Mouse (Mus musculus) liver, embryonic 11.5 days (tissue): Measurements from ENCODE around the gene Eya2. TPM values are rescaled to one million over a fixed set of nuclear protein-coding genes. Genes with fewer than 3 reads are reported as not detected.
A peak's percentile ranks its signal among the peaks of the same experiment; 100 is the strongest.

Experiments used
- ATAC-seq: fragments of 200-750 bp; cut with Nextera tagmentation; replicated peaks from 2 replicates; pipeline ENCODE4 v1.8.0; 2017; ENCODE audit warnings: moderate number of reproducible peaks, mild to moderate bottlenecking, moderate TSS enrichment, moderate library complexity; ENCODE audit not compliant: low FRiP score
- DNase-seq: peaks from one replicate; pipeline ENCODE4 v3.0.0-alpha.2; 2017; ENCODE audit warnings: low spot score
- H3K27ac ChIP-seq: fragments of 300-500 bp; sonication (generic); 2 replicates; pipeline ENCODE4 v1.5.1; 2014; ENCODE audit warnings: mild to moderate bottlenecking, low read depth, low read length, control low read depth
- H3K27me3 ChIP-seq: fragments of 300-500 bp; sonication (generic); replicated peaks from 2 replicates; pipeline ENCODE4 v1.6.1; 2014; ENCODE audit warnings: low read length, mixed read lengths; ENCODE audit not compliant: control insufficient read depth, insufficient read depth
- H3K36me3 ChIP-seq: fragments of 300-500 bp; sonication (generic); 2 replicates; pipeline ENCODE4 v1.6.1; 2014; ENCODE audit warnings: mild to moderate bottlenecking, low read length, moderate library complexity, mixed read lengths; ENCODE audit not compliant: control insufficient read depth, insufficient read depth
- H3K4me1 ChIP-seq: fragments of 300-500 bp; sonication (generic); replicated peaks from 2 replicates; pipeline ENCODE4 v1.6.1; 2014; ENCODE audit warnings: low read length, mixed read lengths; ENCODE audit not compliant: control insufficient read depth, insufficient read depth
- H3K4me2 ChIP-seq: fragments of 300-500 bp; sonication (generic); 2 replicates; pipeline ENCODE4 v1.6.1; 2014; ENCODE audit warnings: mild to moderate bottlenecking, control low read depth, moderate library complexity
- H3K4me3 ChIP-seq: fragments of 300-500 bp; sonication (generic); 2 replicates; pipeline ENCODE4 v1.5.1; 2014; ENCODE audit warnings: low read depth, low read length, control low read depth
- H3K9ac ChIP-seq: fragments of 300-500 bp; sonication (generic); 2 replicates; pipeline ENCODE4 v1.6.1; 2014; ENCODE audit warnings: low read depth, low read length, control low read depth
- H3K9me3 ChIP-seq: fragments of 300-500 bp; sonication (generic); 2 replicates; pipeline ENCODE4 v1.6.1; 2016; ENCODE audit warnings: low read length, inconsistent platforms, mixed read lengths; ENCODE audit not compliant: control insufficient read depth
- WGBS: fragments of 180-500 bp; shearing (Covaris S2); extraction: QIAGEN DNeasy Blood & Tissue Kit; methylation state at CpG from one replicate; pipeline ENCODE4 v1.1.7; 2014; 5-methylcytosine and 5-hydroxymethylcytosine counted together
- polyA plus RNA-seq: library from polyadenylated mRNA; unstranded; fragments of >200 nt; fragmentation: Nextera tagmentation; extraction: Ambion mirVana; gene quantifications from 2 replicates; pipeline ENCODE4 v1.2.1, GENCODE M21; 2014

Eya2 gene
- polyA plus RNA-seq, 1 experiment from 2014 or later, result 1.2 TPM

GRCm38 (mm10) chr2:165626826-165627225 lies 32.0 kb downstream of the Eya2 start:
- DNase-seq (no peak), ATAC-seq (no peak)
- no peaks in the 10 kb centered on the region for H3K36me3 ChIP-seq
- no peak overlapping the region for H3K4me2 ChIP-seq
- no peak overlapping the region for H3K9ac ChIP-seq
- no peaks in the 10 kb centered on the region for H3K27me3 ChIP-seq
- H3K27ac ChIP-seq, result no peak overlapping the region
- WGBS, result 73% methylated on average over 6 of the region's 6 CpGs
- no peaks in the 10 kb centered on the region for H3K9me3 ChIP-seq
- H3K4me3 ChIP-seq, result no peak overlapping the region
- no peaks in the 10 kb centered on the region; the same call in 1 of the 2 replicates for H3K4me1 ChIP-seq

GRCm38 (mm10) chr2:165627974-165628373 lies 33.1 kb downstream of the Eya2 start:
- Histone ChIP-seq H3K4me3 (no peak overlapping the region), H3K4me2 (no peak overlapping the region), H3K9ac (no peak overlapping the region), H3K4me1 (no peaks in the 10 kb centered on the region; the same call in 1 of the 2 replicates), H3K27ac (no peak overlapping the region), H3K9me3 (no peaks in the 10 kb centered on the region), H3K27me3 (no peaks in the 10 kb centered on the region), H3K36me3 (no peaks in the 10 kb centered on the region)
- 57% methylated on average over 6 of the region's 6 CpGs for WGBS
- ATAC-seq, result no peak
- DNase-seq, result no peak

GRCm38 (mm10) chr2:165629900-165630299 lies 35.1 kb downstream of the Eya2 start:
- no peak for ATAC-seq
- 50% methylated on average over 8 of the region's 8 CpGs for WGBS
- Histone ChIP-seq H3K9ac (no peak overlapping the region), H3K4me3 (no peak overlapping the region), H3K27me3 (no peaks in the 10 kb centered on the region), H3K4me2 (no peak overlapping the region), H3K27ac (no peak overlapping the region), H3K36me3 (no peaks in the 10 kb centered on the region), H3K4me1 (no peaks in the 10 kb centered on the region; the same call in 1 of the 2 replicates), H3K9me3 (no peaks in the 10 kb centered on the region)
- no peak for DNase-seq

GRCm38 (mm10) chr2:165633011-165633785 lies 38.4 kb downstream of the Eya2 start:
- no peak overlapping the region for H3K4me2 ChIP-seq
- ATAC-seq (no peak), DNase-seq (no peak)
- H3K27ac ChIP-seq, result no peak overlapping the region
- no peaks in the 10 kb centered on the region for H3K27me3 ChIP-seq
- H3K4me1 ChIP-seq, result no peaks in the 10 kb centered on the region; the same call in 1 of the 2 replicates
- no peaks in the 10 kb centered on the region for H3K36me3 ChIP-seq
- H3K4me3 ChIP-seq, result no peak overlapping the region
- H3K9ac ChIP-seq, result no peak overlapping the region
- H3K9me3 ChIP-seq, result 0 out of 2 replicates have a peak, but pooled peaks cover 3% of the 10 kb centered on the region
- 71% methylated on average over 11 of the region's 11 CpGs for WGBS

- Histone ChIP-seq H3K36me3 (no peaks in the 10 kb centered on the region), H3K9me3 (0 out of 2 replicates have a peak, but pooled peaks cover 3% of the 10 kb centered on the region), H3K4me1 (peaks cover 2% of the 10 kb centered on the region), H3K4me2 (no peak overlapping the region), H3K9ac (no peak overlapping the region), H3K27me3 (no peaks in the 10 kb centered on the region), H3K4me3 (no peak overlapping the region), H3K27ac (no peak overlapping the region)
- whole genome bisulfite sequencing, result 77% methylated on average over 7 of the region's 7 CpGs
- no peak for DNase-seq
- no peak for ATAC-seq
Observed at GRCm38 (mm10) chr2:165634481-165634880, 39.6 kb downstream of the Eya2 start.

GRCm38 (mm10) chr2:165639075-165639755 lies 44.4 kb downstream of the Eya2 start:
- Histone ChIP-seq H3K9ac (peak overlapping the region; percentile 20; the same call in 1 of the 2 replicates), H3K4me2 (peak overlapping the region; percentile 44)
- 41% methylated on average over 11 of the region's 11 CpGs for WGBS

GRCm38 (mm10) chr2:165641909-165642505 lies 47.2 kb downstream of the Eya2 start:
- Histone ChIP-seq H3K9ac (no peak overlapping the region), H3K9me3 (0 out of 2 replicates have a peak, but pooled peaks cover 3% of the 10 kb centered on the region), H3K4me2 (0 out of 2 replicates have a peak overlapping the region, but pooled peaks have one; percentile 17), H3K4me3 (no peak overlapping the region), H3K4me1 (peaks cover 23% of the 10 kb centered on the region), H3K27ac (no peak overlapping the region), H3K27me3 (no peaks in the 10 kb centered on the region), H3K36me3 (no peaks in the 10 kb centered on the region)
- WGBS, result 53% methylated on average over 14 of the region's 14 CpGs
- ATAC-seq (peak; percentile 88), DNase-seq (peak; percentile 58)

More at GRCm38 (mm10) chr2:165639075-165639755, 44.4 kb downstream of the Eya2 start:
- Histone ChIP-seq H3K9me3 (0 out of 2 replicates have a peak, but pooled peaks cover 3% of the 10 kb centered on the region), H3K27ac (peak overlapping the region; percentile 77), H3K4me3 (no peak overlapping the region), H3K27me3 (no peaks in the 10 kb centered on the region), H3K36me3 (no peaks in the 10 kb centered on the region), H3K4me1 (peaks cover 23% of the 10 kb centered on the region)
- DNase-seq (no peak), ATAC-seq (peak; percentile 78)

- Histone ChIP-seq H3K9ac (no peak overlapping the region), H3K9me3 (no peaks in the 10 kb centered on the region), H3K4me3 (no peak overlapping the region), H3K27me3 (no peaks in the 10 kb centered on the region), H3K4me1 (peaks cover 23% of the 10 kb centered on the region), H3K27ac (no peak overlapping the region), H3K36me3 (no peaks in the 10 kb centered on the region), H3K4me2 (no peak overlapping the region)
- ATAC-seq (no peak), DNase-seq (no peak)
- WGBS, result 68% methylated on average over 3 of the region's 3 CpGs
Observed at GRCm38 (mm10) chr2:165643596-165643995, 48.8 kb downstream of the Eya2 start.
